Mouse (Mus musculus): ENCODE data around the gene Med11. TPM values are rescaled to one million over a fixed set of nuclear protein-coding genes. Genes with fewer than 3 reads are reported as not detected.
A peak's percentile ranks its signal among the peaks of the same experiment; 100 is the strongest.

Med11 gene
- polyA plus RNA-seq, 1 experiment: 29.6 TPM

GRCm38 (mm10) chr11:70431574-70431973, 20.1 kb upstream of the Med11 start:
- peak overlapping the region; percentile 45 for H3K4me3 ChIP-seq
- TF ChIP-seq MAX (IDR thresholded peaks at IDR 0.05; ENCODE audit: low read depth) (no peak), TCF12 (IDR thresholded peaks at IDR 0.05; ENCODE audit: insufficient read depth, poor library complexity, severe bottlenecking) (no peak), CEBPB (IDR thresholded peaks at IDR 0.05; ENCODE audit: insufficient read depth, poor library complexity, severe bottlenecking) (no peak), POLR2AphosphoS2 (IDR thresholded peaks at IDR 0.05; ENCODE audit: insufficient read length, low read depth) (no peak), SRF (IDR thresholded peaks at IDR 0.05; ENCODE audit: control insufficient read depth, insufficient read length, low read depth) (no peak), E2F4 (IDR thresholded peaks at IDR 0.05; ENCODE audit: insufficient read depth) (no peak), USF1 (IDR thresholded peaks at IDR 0.05; ENCODE audit: low read depth) (no peak), MYOD1 (IDR thresholded peaks at IDR 0.05; ENCODE audit: control insufficient read depth in 1 of 3, insufficient read length in 2 of 3, low read depth in 2 of 3) (no peak), POLR2A (IDR thresholded peaks at IDR 0.05; ENCODE audit: insufficient read length, low read depth) (no peak), REST (IDR thresholded peaks at IDR 0.05; ENCODE audit: insufficient read depth, insufficient read length) (no peak), MYOG (IDR thresholded peaks at IDR 0.05; ENCODE audit: control insufficient read depth in 1 of 3, insufficient read depth in 1 of 3, insufficient read length in 2 of 3, low read depth in 2 of 3) (no peak), TCF3 (IDR thresholded peaks at IDR 0.05; ENCODE audit: insufficient read length, low read depth) (no peak)
- H3K36me3 ChIP-seq (ENCODE audit: control insufficient read depth, insufficient read depth): no peaks in the 10 kb centered on the region
- H3K27me3 ChIP-seq (ENCODE audit: control insufficient read depth, insufficient read depth, insufficient read length): no peaks in the 10 kb centered on the region
- H3ac ChIP-seq (ENCODE audit: control insufficient read depth, insufficient read length): peak overlapping the region; percentile 54
- peaks cover 13% of the 10 kb centered on the region for H3K79me2 ChIP-seq (ENCODE audit: control insufficient read depth, insufficient read depth)
- H3K4me2 ChIP-seq (ENCODE audit: low read depth): peak overlapping the region; percentile 78

GRCm38 (mm10) chr11:70432048-70432894, 19.4 kb upstream of the Med11 start, which contains the start of gene Arrb2:
Arrb2 (plus strand) TSS chr11:70432635.
- Histone ChIP-seq H3ac (ENCODE audit: control insufficient read depth, insufficient read length) (peak within 1 kb of the TSS; percentile 54), H3K4me2 (ENCODE audit: low read depth) (peak within 1 kb of the TSS; percentile 78), H3K4me3 (peak within 1 kb of the TSS; percentile 45), H3K36me3 (ENCODE audit: control insufficient read depth, insufficient read depth) (no peaks in the 10 kb centered on the region), H3K27me3 (ENCODE audit: control insufficient read depth, insufficient read depth, insufficient read length) (no peaks in the 10 kb centered on the region), H3K79me2 (ENCODE audit: control insufficient read depth, insufficient read depth) (peaks cover 13% of the 10 kb centered on the region)
- no peak for TF ChIP-seq TCF3 (IDR thresholded peaks at IDR 0.05; ENCODE audit: insufficient read length, low read depth)
- no peak for TF ChIP-seq TCF12 (IDR thresholded peaks at IDR 0.05; ENCODE audit: insufficient read depth, poor library complexity, severe bottlenecking)
- TF ChIP-seq POLR2A (IDR thresholded peaks at IDR 0.05; ENCODE audit: insufficient read length, low read depth): peak; percentile 86
- peak; percentile 32 for TF ChIP-seq USF1 (IDR thresholded peaks at IDR 0.05; ENCODE audit: low read depth)
- TF ChIP-seq E2F4 (IDR thresholded peaks at IDR 0.05; ENCODE audit: insufficient read depth): peak; percentile 14
- no peak for TF ChIP-seq CEBPB (IDR thresholded peaks at IDR 0.05; ENCODE audit: insufficient read depth, poor library complexity, severe bottlenecking)
- peak in 2 of 3 experiments; percentile 39 to 75 for TF ChIP-seq MYOD1 (IDR thresholded peaks at IDR 0.05; ENCODE audit: control insufficient read depth in 1 of 3, insufficient read length in 2 of 3, low read depth in 2 of 3)
- peak in 2 of 3 experiments; percentile 57 to 76 for TF ChIP-seq MYOG (IDR thresholded peaks at IDR 0.05; ENCODE audit: control insufficient read depth in 1 of 3, insufficient read depth in 1 of 3, insufficient read length in 2 of 3, low read depth in 2 of 3)
- TF ChIP-seq SRF (IDR thresholded peaks at IDR 0.05; ENCODE audit: control insufficient read depth, insufficient read length, low read depth): peak; percentile 30
- TF ChIP-seq POLR2AphosphoS2 (IDR thresholded peaks at IDR 0.05; ENCODE audit: insufficient read length, low read depth): peak; percentile 87
- TF ChIP-seq REST (IDR thresholded peaks at IDR 0.05; ENCODE audit: insufficient read depth, insufficient read length): peak; percentile 5
- TF ChIP-seq MAX (IDR thresholded peaks at IDR 0.05; ENCODE audit: low read depth): no peak

- Histone ChIP-seq H3K36me3 (ENCODE audit: control insufficient read depth, insufficient read depth) (peaks cover 3% of the 10 kb centered on the region), H3ac (ENCODE audit: control insufficient read depth, insufficient read length) (peak overlapping the region; percentile 54), H3K79me2 (ENCODE audit: control insufficient read depth, insufficient read depth) (peaks cover 13% of the 10 kb centered on the region), H3K27me3 (ENCODE audit: control insufficient read depth, insufficient read depth, insufficient read length) (no peaks in the 10 kb centered on the region), H3K4me2 (ENCODE audit: low read depth) (peak overlapping the region; percentile 78), H3K4me3 (peak overlapping the region; percentile 45)
- TF ChIP-seq POLR2AphosphoS2 (IDR thresholded peaks at IDR 0.05; ENCODE audit: insufficient read length, low read depth) (no peak), USF1 (IDR thresholded peaks at IDR 0.05; ENCODE audit: low read depth) (no peak), MYOD1 (IDR thresholded peaks at IDR 0.05; ENCODE audit: control insufficient read depth in 1 of 3, insufficient read length in 2 of 3, low read depth in 2 of 3) (peak in 1 of 3 experiments; percentile 20)
Measured at GRCm38 (mm10) chr11:70432895-70433568, 18.7 kb upstream of the Med11 start.

- Histone ChIP-seq H3K4me3 (peak overlapping the region; percentile 45), H3K36me3 (ENCODE audit: control insufficient read depth, insufficient read depth) (peaks cover 3% of the 10 kb centered on the region), H3K4me2 (ENCODE audit: low read depth) (peak overlapping the region; percentile 78), H3K79me2 (ENCODE audit: control insufficient read depth, insufficient read depth) (peaks cover 13% of the 10 kb centered on the region), H3K27me3 (ENCODE audit: control insufficient read depth, insufficient read depth, insufficient read length) (no peaks in the 10 kb centered on the region), H3ac (ENCODE audit: control insufficient read depth, insufficient read length) (no peak overlapping the region)
- TF ChIP-seq SRF (IDR thresholded peaks at IDR 0.05; ENCODE audit: control insufficient read depth, insufficient read length, low read depth) (no peak), MYOG (IDR thresholded peaks at IDR 0.05; ENCODE audit: control insufficient read depth in 1 of 3, insufficient read depth in 1 of 3, insufficient read length in 2 of 3, low read depth in 2 of 3) (no peak), REST (IDR thresholded peaks at IDR 0.05; ENCODE audit: insufficient read depth, insufficient read length) (no peak), USF1 (IDR thresholded peaks at IDR 0.05; ENCODE audit: low read depth) (no peak), CEBPB (IDR thresholded peaks at IDR 0.05; ENCODE audit: insufficient read depth, poor library complexity, severe bottlenecking) (no peak), POLR2A (IDR thresholded peaks at IDR 0.05; ENCODE audit: insufficient read length, low read depth) (no peak), POLR2AphosphoS2 (IDR thresholded peaks at IDR 0.05; ENCODE audit: insufficient read length, low read depth) (no peak), MAX (IDR thresholded peaks at IDR 0.05; ENCODE audit: low read depth) (no peak), TCF3 (IDR thresholded peaks at IDR 0.05; ENCODE audit: insufficient read length, low read depth) (no peak), E2F4 (IDR thresholded peaks at IDR 0.05; ENCODE audit: insufficient read depth) (no peak), MYOD1 (IDR thresholded peaks at IDR 0.05; ENCODE audit: control insufficient read depth in 1 of 3, insufficient read length in 2 of 3, low read depth in 2 of 3) (no peak), TCF12 (IDR thresholded peaks at IDR 0.05; ENCODE audit: insufficient read depth, poor library complexity, severe bottlenecking) (no peak)
Measured at GRCm38 (mm10) chr11:70433569-70433943, 18.2 kb upstream of the Med11 start.
